Mouse (Mus musculus) kidney, postnatal 4 days (tissue): ENCODE data around the gene Slc18a3.
A peak's percentile ranks its signal among the peaks of the same experiment; 100 is the strongest.

Experiments
- DNase-seq, 2 experiments: peaks; one replicate each; pipeline ENCODE4 v3.0.0; 2021; ENCODE audit warnings: mixed read lengths in 2 of 2

The Slc18a3 gene

GRCm38 (mm10) chr14:32464601-32465505 is at the start of gene Slc18a3:
TSS of gene Slc18a3 (minus strand) at chr14:32464850.
- DNase-seq, result peak in 1 of 2 experiments; percentile 5

DNA sequence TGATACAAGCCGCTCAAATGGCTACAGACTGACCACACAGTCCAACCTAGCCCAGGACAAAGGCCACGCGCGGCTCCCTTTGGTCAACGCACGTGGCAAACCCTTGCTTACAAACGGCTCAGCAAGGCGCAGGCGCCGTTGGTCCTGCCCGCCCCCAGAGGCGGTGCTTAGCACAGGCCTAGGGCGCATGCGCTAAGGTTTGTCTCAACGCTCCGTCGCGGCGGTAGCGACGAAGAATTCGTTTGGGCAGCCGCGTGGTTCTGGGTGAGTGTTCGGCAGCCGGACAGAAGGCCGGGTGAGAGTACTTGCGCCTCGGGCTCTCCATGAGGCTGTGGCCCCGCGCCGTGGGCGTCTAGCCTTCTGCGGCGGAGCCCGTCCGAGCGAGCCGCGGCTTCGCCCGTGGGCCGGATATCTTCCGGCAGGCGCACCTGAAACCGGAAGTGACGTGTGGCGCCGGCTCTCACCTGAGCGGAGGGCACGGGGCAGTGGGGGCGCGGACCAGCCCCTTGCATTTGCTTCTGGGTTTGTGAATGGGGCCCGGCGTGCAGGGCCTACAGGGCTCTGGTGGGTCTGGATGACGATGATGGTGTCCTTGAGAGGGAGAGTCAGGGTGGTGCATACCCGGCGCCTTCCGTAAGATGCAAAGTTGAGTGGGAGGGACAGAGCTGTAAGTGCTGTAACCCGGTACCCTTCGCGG is 48.8 kb upstream of the Slc18a3 start, which contains the start of gene Ercc6:
Ercc6 (plus strand) TSS at position 186 of the 697 bp plus-strand sequence.
- DNase-seq, result peak; percentile 96 to 97

DNA sequence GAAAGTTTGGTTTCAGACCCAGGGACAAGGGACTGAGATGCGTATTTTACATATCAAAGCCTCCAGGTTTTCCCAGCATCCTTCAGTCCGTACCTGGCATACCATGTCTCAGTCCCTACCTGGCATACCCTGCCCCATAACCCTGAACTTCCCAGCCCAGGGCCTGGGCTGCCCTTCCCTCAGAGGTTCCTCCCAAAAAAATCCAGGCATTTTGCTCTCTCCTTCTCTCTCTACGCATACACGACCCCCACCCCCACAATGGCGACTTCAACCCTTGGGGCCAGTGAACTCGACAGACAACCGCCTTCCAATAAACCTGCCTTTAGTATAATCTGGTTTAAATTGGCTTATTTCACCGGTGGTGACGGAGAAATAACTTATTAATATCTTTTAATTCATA is 48.3 kb upstream of the Slc18a3 start:
- DNase-seq, result no peak

- DNase-seq, result no peak
Measured at GRCm38 (mm10) chr14:32509443-32509961, 44.9 kb upstream of the Slc18a3 start.

DNA sequence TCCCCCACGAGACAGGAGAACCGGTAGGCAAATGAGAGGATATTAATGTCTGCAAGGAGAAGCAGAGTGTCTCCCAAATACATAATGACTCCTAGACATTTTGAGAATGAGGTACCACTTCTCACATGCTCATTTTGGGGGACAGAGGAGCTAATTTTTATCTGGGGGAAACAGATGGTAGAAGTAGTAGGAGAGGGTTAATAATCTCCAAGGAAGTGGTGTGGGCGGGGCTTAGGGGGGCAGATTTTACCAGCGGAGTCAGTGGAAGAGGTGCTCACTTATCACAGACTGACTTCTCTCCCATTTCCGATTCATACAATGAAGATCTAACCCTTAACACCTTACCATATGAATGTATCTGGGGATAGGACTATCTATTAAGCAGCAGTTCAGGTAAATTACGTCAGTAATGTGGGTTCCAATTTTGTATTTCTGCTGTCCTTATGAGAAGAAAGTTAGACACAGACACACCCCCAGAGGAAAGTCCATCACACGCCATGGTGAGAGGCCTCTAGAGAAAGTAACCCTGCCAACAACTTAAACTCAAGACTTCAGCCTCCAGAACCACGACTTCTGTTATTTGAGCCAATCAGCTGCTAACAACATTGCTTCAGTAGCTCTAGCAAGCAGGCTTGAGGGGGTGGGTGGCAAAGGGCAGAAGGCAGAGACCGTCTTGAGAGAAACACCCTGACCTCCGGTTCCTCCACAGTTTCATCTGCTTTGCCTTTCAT is 43.6 kb upstream of the Slc18a3 start:
- DNase-seq, result no peak

DNA sequence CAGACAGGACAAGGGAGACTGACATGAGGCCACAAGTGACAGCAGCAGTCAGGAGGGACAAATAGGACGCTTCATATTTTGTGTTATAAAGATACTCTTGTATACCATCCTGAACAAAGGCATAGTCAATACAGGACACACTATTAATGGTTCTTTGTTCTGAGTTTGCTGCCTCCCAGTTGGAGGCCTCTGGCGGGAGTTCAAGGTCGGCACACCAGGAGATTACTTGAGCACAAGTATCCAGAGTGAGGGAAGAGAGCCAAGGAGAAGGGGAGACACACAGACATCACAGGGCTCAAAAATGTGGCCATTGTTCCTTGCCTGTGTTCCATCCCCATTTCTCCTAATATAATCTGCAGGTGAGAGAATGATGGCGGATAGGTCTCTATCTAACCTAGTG is 42.6 kb upstream of the Slc18a3 start:
- no peak for DNase-seq

- no peak for DNase-seq
Measured at GRCm38 (mm10) chr14:32506329-32506728, 41.7 kb upstream of the Slc18a3 start.

- DNase-seq, result no peak
Measured at GRCm38 (mm10) chr14:32503897-32504296, 39.2 kb upstream of the Slc18a3 start.

GRCm38 (mm10) chr14:32502764-32503688 is 38.4 kb upstream of the Slc18a3 start:
- DNase-seq, result no peak

DNA sequence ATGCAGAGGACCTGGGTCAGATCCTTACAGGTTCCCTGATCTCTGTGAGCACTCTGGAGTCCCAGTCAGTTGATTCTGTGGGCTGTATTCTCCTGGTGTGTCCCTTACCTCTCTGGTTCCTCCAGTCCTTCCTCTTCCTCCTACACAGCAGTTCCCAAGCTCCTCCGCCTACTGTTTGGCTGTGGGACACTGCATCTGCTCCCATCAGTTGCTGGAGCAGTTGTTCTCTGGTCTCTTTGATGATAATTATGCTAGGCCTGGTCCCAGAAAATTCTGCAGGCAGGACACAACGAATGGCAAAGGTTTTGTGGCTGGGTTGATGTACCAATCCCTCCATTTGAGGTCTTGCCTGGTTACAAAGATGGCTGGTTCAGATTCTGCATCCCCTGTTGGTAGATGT is 36.7 kb upstream of the Slc18a3 start:
- no peak for DNase-seq

DNA sequence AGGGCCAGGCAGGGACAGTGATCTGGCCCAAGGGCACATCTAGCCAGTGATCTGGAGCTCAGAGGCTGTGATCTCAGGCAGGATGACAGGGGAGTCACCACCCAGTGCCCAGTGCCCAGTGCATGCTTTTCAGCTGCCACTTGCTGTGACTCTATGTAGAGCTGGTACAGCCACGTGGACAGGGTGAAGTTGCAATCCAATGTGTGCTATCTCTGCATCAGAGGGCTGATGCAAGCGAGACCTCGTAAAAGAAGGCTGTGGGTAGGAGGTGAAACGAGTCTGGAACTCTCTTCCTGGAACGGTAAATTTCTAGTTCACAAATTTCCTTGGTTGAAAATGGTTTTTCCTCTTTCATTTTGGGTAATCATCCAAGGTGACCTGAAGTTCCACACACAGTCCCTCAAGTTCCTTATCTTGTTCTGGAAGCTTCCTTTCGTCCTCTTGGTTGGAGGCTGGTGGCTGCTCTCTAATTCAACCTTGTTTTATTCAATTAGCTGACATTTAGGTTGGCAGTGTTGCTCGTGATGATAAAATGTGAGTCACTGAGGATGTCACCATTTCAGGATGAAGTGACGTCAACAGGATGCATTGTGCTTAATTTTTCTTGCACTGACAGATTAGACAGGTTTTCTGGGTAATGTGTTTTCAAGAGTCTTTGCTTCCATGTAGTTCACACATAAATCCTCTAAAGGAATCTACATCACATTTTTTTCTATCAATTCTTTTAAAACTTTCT is 31.6 kb upstream of the Slc18a3 start:
- DNase-seq, result no peak

- peak; percentile 9 to 26 for DNase-seq
Measured at GRCm38 (mm10) chr14:32492521-32492920, 27.9 kb upstream of the Slc18a3 start.

GRCm38 (mm10) chr14:32482061-32482460 is 17.4 kb upstream of the Slc18a3 start:
- peak in 1 of 2 experiments; percentile 9 for DNase-seq

- no peak for DNase-seq
Measured at GRCm38 (mm10) chr14:32477581-32477980, 12.9 kb upstream of the Slc18a3 start.

DNA sequence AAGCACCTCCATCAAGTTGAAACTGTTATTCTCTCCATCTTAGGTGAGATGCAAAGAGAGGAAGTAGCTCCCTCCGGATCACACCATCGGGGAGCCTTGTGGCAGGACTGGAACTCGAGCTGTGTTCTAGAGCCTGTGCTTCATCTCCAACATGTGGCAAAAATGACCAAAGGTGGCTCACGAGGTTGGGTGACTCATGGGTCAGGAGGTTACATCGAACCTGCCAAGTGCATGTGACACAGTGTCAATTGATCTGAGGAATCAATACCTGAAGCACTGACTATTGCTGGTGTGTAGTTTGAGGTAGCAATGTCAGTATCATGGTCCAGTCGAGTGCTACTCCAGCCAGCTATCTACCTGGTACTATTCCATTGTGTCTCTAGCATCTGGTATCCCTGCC is 11.9 kb upstream of the Slc18a3 start:
- no peak for DNase-seq

- DNase-seq, result peak; percentile 75 to 79
Measured at GRCm38 (mm10) chr14:32472996-32473395, 8.3 kb upstream of the Slc18a3 start.

GRCm38 (mm10) chr14:32467606-32468005 is 3.0 kb upstream of the Slc18a3 start:
- peak; percentile 89 to 92 for DNase-seq

DNA sequence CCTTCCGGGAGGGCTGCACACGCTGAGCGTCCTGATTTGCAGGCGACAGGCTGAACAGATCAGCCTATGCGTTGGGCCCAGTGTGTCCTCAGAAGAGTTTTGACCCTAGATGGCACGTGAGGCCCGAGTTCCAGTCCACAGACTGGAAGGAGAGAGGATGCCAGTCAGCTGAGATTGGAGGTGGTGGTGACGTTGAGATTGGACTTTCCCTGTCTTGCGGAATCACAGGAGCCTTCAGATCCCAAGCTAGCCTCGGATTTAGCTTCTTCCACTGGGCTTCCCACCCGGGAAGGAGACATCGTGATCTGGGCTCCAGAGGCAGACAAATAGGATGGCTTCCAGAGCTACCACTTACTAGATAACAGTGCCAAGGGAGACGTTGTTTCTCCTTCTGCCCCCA is 1.2 kb upstream of the Slc18a3 start, which contains the start of gene Chat:
Chat (minus strand) TSS at position 101 of the 400 bp plus-strand sequence.
- DNase-seq, result no peak

- DNase-seq, result no peak
Measured at GRCm38 (mm10) chr14:32465506-32465870, 838 bp upstream of the Slc18a3 start.

- no peak for DNase-seq
Measured at GRCm38 (mm10) chr14:32463211-32464040, 1.2 kb downstream of the Slc18a3 start.
